Mouse (Mus musculus) forebrain, embryonic 12.5 days (tissue): ENCODE measurements at regions not wholly inside any gene's neighbourhood (a gene's known extent, or its start where the extent isn't known, plus 50 kb on each side); places are given as distances from the start of the nearest gene placed in this dataset.
A peak's percentile ranks its signal among the peaks of the same experiment; 100 is the strongest.

ENCODE experiments used
- ATAC-seq: fragments of 200-750 bp; cut with Nextera tagmentation; 2 replicates; pipeline ENCODE4 v1.8.0; 2017; ENCODE audit warnings: moderate TSS enrichment; ENCODE audit not compliant: low FRiP score
- H3K27ac ChIP-seq: fragments of 300-500 bp; sonication (generic); 2 replicates; pipeline ENCODE4 v1.5.1; 2016; ENCODE audit warnings: mild to moderate bottlenecking
- H3K27me3 ChIP-seq: fragments of 300-500 bp; sonication (generic); 2 replicates; pipeline ENCODE4 v1.6.1; 2016; ENCODE audit warnings: mild to moderate bottlenecking
- H3K36me3 ChIP-seq: fragments of 300-500 bp; sonication (generic); replicated peaks from 2 replicates; pipeline ENCODE4 v1.6.1; 2016; ENCODE audit warnings: mild to moderate bottlenecking
- H3K4me1 ChIP-seq: fragments of 300-500 bp; sonication (generic); 2 replicates; pipeline ENCODE4 v1.6.1; 2016
- H3K4me2 ChIP-seq: fragments of 300-500 bp; sonication (generic); 2 replicates; pipeline ENCODE4 v1.6.1; 2016; ENCODE audit warnings: mild to moderate bottlenecking, moderate library complexity
- H3K4me3 ChIP-seq: fragments of 300-500 bp; sonication (generic); replicated peaks from 2 replicates; pipeline ENCODE4 v1.5.1; 2016; ENCODE audit warnings: mild to moderate bottlenecking
- H3K9ac ChIP-seq: fragments of 300-500 bp; sonication (generic); 2 replicates; pipeline ENCODE4 v1.6.1; 2016; ENCODE audit warnings: mild to moderate bottlenecking
- H3K9me3 ChIP-seq: fragments of 300-500 bp; sonication (generic); 2 replicates; pipeline ENCODE4 v1.6.1; 2016
- WGBS: fragments of 180-500 bp; shearing (Covaris S2); methylation state at CpG from one replicate; pipeline ENCODE4 v1.1.7; 2016; 5-methylcytosine and 5-hydroxymethylcytosine counted together

DNA sequence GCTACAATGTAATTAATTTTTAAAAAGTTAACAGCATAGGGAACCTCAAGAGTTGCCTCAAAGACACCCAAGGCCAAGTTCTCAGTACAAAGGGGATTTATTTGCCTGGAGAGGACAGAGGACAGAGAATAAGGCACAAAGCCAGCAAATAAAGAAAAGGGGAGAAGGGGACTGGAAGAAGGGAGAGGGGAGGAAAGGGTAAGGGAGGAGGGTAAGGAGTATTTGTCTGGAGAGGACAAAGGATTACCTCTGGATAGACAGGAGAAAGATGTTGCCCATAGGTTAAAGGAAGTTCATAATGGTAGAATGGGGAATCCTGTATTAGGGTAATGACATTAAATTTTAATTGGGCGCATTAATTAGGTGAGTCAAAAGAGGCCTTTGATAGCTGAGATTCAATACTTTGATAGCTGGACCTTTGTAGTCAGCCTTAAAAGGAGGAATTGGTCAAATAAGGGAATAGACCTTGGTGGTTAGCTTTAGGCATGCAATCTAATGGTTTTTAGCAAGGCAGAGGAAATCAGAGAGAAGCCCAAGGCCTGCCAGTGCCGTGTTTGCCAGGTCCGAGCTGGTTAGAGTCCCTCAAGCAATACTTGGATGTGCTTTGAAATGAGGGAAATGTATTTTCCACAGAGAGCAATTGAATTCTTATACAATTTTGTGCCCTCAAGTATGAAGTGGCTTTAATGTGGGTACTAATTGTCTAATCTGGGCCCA lies 164.8 kb upstream of the Gnpda2 start:
- 43% methylated on average over 3 of the region's 3 CpGs for WGBS
- no peaks in the 10 kb centered on the region for H3K27me3 ChIP-seq
- no peak overlapping the region for H3K4me2 ChIP-seq
- peaks cover 3% of the 10 kb centered on the region; the same call in 1 of the 2 replicates for H3K4me1 ChIP-seq
- no peak for ATAC-seq
- no peak overlapping the region for H3K27ac ChIP-seq
- no peak overlapping the region for H3K9ac ChIP-seq
- H3K9me3 ChIP-seq: no peaks in the 10 kb centered on the region
- H3K4me3 ChIP-seq: no peak overlapping the region
- no peaks in the 10 kb centered on the region for H3K36me3 ChIP-seq

DNA sequence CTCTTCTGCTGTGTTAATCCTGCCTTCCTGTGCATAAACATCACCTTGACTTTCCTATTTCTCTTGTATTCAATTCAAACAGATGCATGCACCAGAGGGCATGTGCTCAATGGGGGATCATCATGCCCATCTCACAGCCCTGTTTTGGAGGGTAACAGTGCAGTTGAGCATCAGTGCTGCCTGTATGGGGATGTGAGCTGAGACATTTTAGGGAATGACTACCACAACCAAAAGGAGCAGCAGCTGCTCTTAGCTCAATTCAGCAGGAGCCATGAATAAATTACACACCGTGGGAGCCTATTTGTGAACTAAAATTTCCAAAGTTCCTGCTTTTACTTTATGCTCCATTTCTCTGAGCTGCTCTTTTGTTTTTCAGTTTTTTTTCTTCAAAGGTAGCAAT lies 164.2 kb upstream of the Gnpda2 start:
- Histone ChIP-seq H3K4me2 (no peak overlapping the region), H3K4me3 (no peak overlapping the region), H3K36me3 (no peaks in the 10 kb centered on the region), H3K27ac (no peak overlapping the region), H3K27me3 (no peaks in the 10 kb centered on the region), H3K9me3 (no peaks in the 10 kb centered on the region), H3K9ac (no peak overlapping the region), H3K4me1 (peaks cover 3% of the 10 kb centered on the region; the same call in 1 of the 2 replicates)
- ATAC-seq: no peak
- 16% methylated on average over 1 of the region's 1 CpGs for WGBS

GRCm38 (mm10) chr5:69740511-69740910 lies 148.4 kb upstream of the Gnpda2 start:
- 90% methylated on average over 1 of the region's 1 CpGs for WGBS

DNA sequence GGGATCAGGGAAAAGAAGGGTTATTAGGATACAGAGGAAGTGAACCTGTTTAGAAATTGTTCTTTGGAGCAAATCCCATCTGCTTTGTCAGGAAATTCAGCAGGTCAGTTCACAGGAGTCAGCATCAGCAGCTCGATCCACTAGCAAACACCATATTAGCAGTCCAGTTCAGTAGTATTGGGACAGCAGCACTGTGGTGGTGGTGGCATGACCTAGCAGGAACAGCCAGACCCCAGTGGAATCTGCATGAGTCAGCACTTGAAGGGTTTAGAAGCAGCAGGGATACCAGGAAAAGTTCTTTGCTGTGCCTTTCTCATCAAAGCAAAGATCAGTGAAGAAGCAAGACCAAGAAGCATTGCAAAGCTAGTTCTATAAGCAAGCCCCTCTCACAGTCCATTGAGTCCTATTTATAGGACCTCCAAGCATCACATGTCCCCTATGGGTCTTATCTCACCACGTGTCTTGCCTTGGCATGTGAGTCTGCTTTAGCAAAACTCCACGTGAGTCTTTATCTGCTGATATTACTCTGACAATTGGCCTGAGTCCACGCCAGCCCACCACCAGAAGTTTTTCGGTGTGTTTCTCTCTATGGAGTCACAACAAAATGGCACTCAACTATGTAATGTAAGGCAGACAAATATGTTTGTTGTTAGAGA lies 129.3 kb upstream of the Gnpda2 start:
- no peaks in the 10 kb centered on the region for H3K4me1 ChIP-seq
- H3K4me3 ChIP-seq: no peak overlapping the region
- no peak for ATAC-seq
- no peak overlapping the region for H3K4me2 ChIP-seq
- H3K9me3 ChIP-seq: no peaks in the 10 kb centered on the region
- no peaks in the 10 kb centered on the region for H3K27me3 ChIP-seq
- H3K9ac ChIP-seq: no peak overlapping the region
- H3K27ac ChIP-seq: no peak overlapping the region
- H3K36me3 ChIP-seq: no peaks in the 10 kb centered on the region
- WGBS: 85% methylated on average over 5 of the region's 5 CpGs

More at GRCm38 (mm10) chr5:69740511-69740910, 148.4 kb upstream of the Gnpda2 start:
- H3K36me3 ChIP-seq: no peaks in the 10 kb centered on the region
- H3K9ac ChIP-seq: no peak overlapping the region
- no peak overlapping the region for H3K27ac ChIP-seq
- ATAC-seq: no peak
- no peak overlapping the region for H3K4me2 ChIP-seq
- no peaks in the 10 kb centered on the region for H3K9me3 ChIP-seq
- H3K27me3 ChIP-seq: no peaks in the 10 kb centered on the region
- H3K4me3 ChIP-seq: no peak overlapping the region
- no peaks in the 10 kb centered on the region for H3K4me1 ChIP-seq

DNA sequence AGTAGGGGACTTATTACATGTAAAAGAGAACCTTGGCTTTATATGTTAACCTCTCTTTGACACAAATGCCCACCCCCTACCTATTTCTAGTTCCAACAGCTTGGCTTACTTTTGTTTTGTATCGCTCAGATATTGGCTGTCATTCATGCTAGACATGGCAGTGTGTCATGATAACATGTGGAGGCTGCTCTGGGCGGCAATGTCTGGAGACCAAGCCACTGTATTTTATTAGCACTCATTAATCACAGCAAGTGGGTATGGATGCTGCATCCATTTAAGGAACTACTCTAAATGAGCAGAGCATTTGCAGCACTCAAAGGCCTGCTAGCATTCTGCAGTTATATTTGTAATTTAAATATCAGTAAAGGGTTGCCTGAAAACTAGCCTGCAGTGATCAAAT lies 123.9 kb upstream of the Gnpda2 start:
- Histone ChIP-seq H3K9ac (no peak overlapping the region), H3K4me3 (no peak overlapping the region), H3K27ac (no peak overlapping the region), H3K9me3 (no peaks in the 10 kb centered on the region), H3K4me2 (no peak overlapping the region), H3K27me3 (no peaks in the 10 kb centered on the region), H3K4me1 (no peaks in the 10 kb centered on the region), H3K36me3 (no peaks in the 10 kb centered on the region)
- 68% methylated on average over 2 of the region's 2 CpGs for WGBS
- no peak for ATAC-seq

DNA sequence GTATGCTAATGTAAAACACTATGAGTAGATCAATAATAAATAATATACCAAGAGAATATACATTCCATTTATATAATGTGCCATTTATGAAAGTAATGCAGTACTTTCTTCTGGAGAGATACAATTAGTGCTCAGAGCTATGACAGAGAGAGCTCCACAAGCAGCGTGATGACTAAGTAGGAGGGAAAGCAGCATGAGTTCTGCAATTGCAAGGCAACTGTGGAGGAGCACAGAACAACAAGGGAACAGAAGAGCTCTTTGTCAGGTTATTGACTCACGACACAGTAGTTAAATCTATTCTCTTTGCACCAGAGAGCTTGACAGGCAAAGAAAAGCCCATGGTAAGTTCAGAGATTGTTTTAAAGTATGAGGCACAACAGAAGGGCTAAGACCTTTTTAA lies 115.0 kb upstream of the Gnpda2 start:
- Histone ChIP-seq H3K4me1 (0 out of 2 replicates have a peak, but pooled peaks cover 3% of the 10 kb centered on the region), H3K9me3 (no peaks in the 10 kb centered on the region), H3K27ac (no peak overlapping the region), H3K4me2 (no peak overlapping the region), H3K9ac (no peak overlapping the region), H3K4me3 (no peak overlapping the region), H3K27me3 (no peaks in the 10 kb centered on the region), H3K36me3 (no peaks in the 10 kb centered on the region)
- ATAC-seq: no peak
- 6% methylated on average over 2 of the region's 2 CpGs for WGBS

DNA sequence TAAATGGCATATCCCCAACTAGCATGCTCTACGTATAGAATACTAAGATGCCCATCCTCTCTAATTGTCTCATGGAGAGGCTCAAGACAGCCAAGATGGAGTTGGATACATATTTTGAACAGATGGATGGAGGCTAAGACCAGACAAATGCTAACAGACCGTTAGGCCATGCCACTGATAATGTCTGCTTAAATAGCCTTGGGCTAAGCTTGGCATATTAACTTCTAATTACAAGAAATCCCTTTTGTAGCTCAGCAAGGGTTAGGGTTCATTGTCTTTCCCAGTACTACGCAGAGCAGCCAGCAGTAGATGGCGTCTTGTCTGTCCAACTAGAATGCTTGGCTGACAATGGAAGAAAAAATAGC lies 113.0 kb upstream of the Gnpda2 start:
- no peak overlapping the region for H3K27ac ChIP-seq
- no peaks in the 10 kb centered on the region for H3K36me3 ChIP-seq
- H3K4me3 ChIP-seq: no peak overlapping the region
- ATAC-seq: no peak
- WGBS: 54% methylated on average over 4 of the region's 4 CpGs
- no peak overlapping the region for H3K9ac ChIP-seq
- H3K4me1 ChIP-seq: 0 out of 2 replicates have a peak, but pooled peaks cover 3% of the 10 kb centered on the region
- no peak overlapping the region for H3K4me2 ChIP-seq
- H3K27me3 ChIP-seq: no peaks in the 10 kb centered on the region
- H3K9me3 ChIP-seq: no peaks in the 10 kb centered on the region

DNA sequence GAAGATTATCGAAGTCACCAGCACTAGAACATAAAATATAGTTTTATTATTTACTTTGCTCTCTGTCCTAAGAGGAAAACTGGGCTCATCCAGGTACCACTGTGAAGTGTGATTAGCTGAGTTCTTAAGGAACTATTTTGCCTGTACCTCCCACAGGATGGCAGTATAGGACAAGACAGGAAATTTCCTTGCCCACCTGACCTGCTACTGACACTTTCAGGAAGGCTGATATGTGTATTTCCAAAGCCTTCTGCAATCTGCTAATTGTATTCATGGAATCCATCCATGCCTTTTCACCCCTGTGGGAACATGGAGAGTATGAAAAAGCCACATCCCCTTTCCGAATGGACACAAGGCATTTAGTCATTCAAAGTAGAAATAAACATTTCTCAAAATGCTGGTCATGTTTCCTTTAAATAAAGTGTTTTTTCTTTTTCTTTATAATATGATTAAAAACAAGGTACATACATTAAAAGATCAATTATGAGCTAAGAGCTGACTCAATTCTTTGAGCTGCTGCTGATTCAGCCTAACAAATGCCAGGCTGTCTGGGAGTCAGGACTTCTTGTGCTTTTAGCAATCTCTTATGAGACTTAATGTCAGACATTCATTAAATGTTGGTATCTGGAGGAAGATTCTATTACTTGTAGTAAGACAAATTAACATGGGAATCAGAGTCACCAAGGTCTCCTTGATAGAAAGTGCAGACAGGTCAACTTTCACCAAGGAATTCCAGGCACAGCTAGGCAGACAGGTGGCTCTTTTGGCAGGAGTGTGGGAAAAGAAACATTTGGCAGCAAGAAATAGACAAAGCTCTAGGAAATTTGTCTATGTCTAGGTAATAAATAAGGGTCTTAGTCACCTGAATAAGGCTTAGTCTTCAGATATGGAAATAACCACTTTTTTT lies 112.4 kb upstream of the Gnpda2 start:
- H3K4me2 ChIP-seq: no peak overlapping the region
- no peak overlapping the region for H3K27ac ChIP-seq
- H3K27me3 ChIP-seq: no peaks in the 10 kb centered on the region
- H3K9ac ChIP-seq: no peak overlapping the region
- no peaks in the 10 kb centered on the region for H3K9me3 ChIP-seq
- H3K36me3 ChIP-seq: no peaks in the 10 kb centered on the region
- WGBS: 66% methylated on average over 2 of the region's 2 CpGs
- peak; percentile 44; the same call in 1 of the 2 replicates for ATAC-seq
- no peak overlapping the region for H3K4me3 ChIP-seq
- H3K4me1 ChIP-seq: 0 out of 2 replicates have a peak, but pooled peaks cover 3% of the 10 kb centered on the region

GRCm38 (mm10) chr5:69678770-69679169 lies 86.6 kb upstream of the Gnpda2 start:
- Histone ChIP-seq H3K4me3 (no peak overlapping the region), H3K27ac (no peak overlapping the region), H3K4me2 (no peak overlapping the region), H3K9ac (no peak overlapping the region), H3K36me3 (no peaks in the 10 kb centered on the region), H3K27me3 (no peaks in the 10 kb centered on the region), H3K4me1 (no peaks in the 10 kb centered on the region), H3K9me3 (no peaks in the 10 kb centered on the region)
- no peak for ATAC-seq
- WGBS: 79% methylated on average over 3 of the region's 3 CpGs

- no peaks in the 10 kb centered on the region for H3K27me3 ChIP-seq
- WGBS: 71% methylated on average over 3 of the region's 3 CpGs
- no peak overlapping the region for H3K9ac ChIP-seq
- no peaks in the 10 kb centered on the region for H3K9me3 ChIP-seq
- H3K4me1 ChIP-seq: no peaks in the 10 kb centered on the region
- H3K27ac ChIP-seq: no peak overlapping the region
- H3K4me3 ChIP-seq: no peak overlapping the region
- no peak for ATAC-seq
- no peaks in the 10 kb centered on the region for H3K36me3 ChIP-seq
- no peak overlapping the region for H3K4me2 ChIP-seq
Observed at GRCm38 (mm10) chr5:69678268-69678667, 86.1 kb upstream of the Gnpda2 start.

GRCm38 (mm10) chr5:69665555-69665954 lies 73.4 kb upstream of the Gnpda2 start:
- no peaks in the 10 kb centered on the region for H3K27me3 ChIP-seq
- 66% methylated on average over 2 of the region's 2 CpGs for WGBS
- no peak overlapping the region for H3K9ac ChIP-seq
- no peak overlapping the region for H3K4me3 ChIP-seq
- H3K9me3 ChIP-seq: no peaks in the 10 kb centered on the region
- H3K4me2 ChIP-seq: no peak overlapping the region
- no peak overlapping the region for H3K27ac ChIP-seq
- ATAC-seq: no peak
- no peaks in the 10 kb centered on the region for H3K4me1 ChIP-seq
- no peaks in the 10 kb centered on the region for H3K36me3 ChIP-seq

GRCm38 (mm10) chr5:69663961-69664360 lies 71.8 kb upstream of the Gnpda2 start:
- no peak overlapping the region for H3K9ac ChIP-seq
- H3K27me3 ChIP-seq: no peaks in the 10 kb centered on the region
- WGBS: 83% methylated on average over 3 of the region's 3 CpGs
- no peak overlapping the region for H3K4me2 ChIP-seq
- H3K9me3 ChIP-seq: no peaks in the 10 kb centered on the region
- H3K4me3 ChIP-seq: no peak overlapping the region
- no peaks in the 10 kb centered on the region for H3K4me1 ChIP-seq
- no peak overlapping the region for H3K27ac ChIP-seq
- no peaks in the 10 kb centered on the region for H3K36me3 ChIP-seq
- ATAC-seq: no peak
